Mouse (Mus musculus): Measurements from ENCODE around the gene Sh3glb1. TPM values are rescaled to one million over a fixed set of nuclear protein-coding genes. Genes with fewer than 3 reads are reported as not detected.
A peak's percentile ranks its signal among the peaks of the same experiment; 100 is the strongest.
"Not testable (repeated sequence)": the region's sequence is repeated elsewhere in the genome, so short reads cannot be mapped to it uniquely, and the experiment has no call there.

The Sh3glb1 gene
- polyA plus RNA-seq, 1 experiment from 2014 or later = 98.1 TPM

- Histone ChIP-seq H3K9me3 (no peaks in the 10 kb centered on the region), H3K27ac (no peak overlapping the region), H3K4me2 (replicated peaks) (no peak overlapping the region), H3K27me3 (no peaks in the 10 kb centered on the region), H3K4me1 (replicated peaks) (peaks cover 12% of the 10 kb centered on the region), H3K36me3 (no peaks in the 10 kb centered on the region), H3K4me3 (replicated peaks) (no peak overlapping the region), H3K9ac (replicated peaks) (no peak overlapping the region)
- ATAC-seq = no peak
- 55% methylated on average over 4 of the region's 4 CpGs for WGBS
Measured at GRCm38 (mm10) chr3:144723455-144723854, 3.3 kb upstream of the Sh3glb1 start.

DNA sequence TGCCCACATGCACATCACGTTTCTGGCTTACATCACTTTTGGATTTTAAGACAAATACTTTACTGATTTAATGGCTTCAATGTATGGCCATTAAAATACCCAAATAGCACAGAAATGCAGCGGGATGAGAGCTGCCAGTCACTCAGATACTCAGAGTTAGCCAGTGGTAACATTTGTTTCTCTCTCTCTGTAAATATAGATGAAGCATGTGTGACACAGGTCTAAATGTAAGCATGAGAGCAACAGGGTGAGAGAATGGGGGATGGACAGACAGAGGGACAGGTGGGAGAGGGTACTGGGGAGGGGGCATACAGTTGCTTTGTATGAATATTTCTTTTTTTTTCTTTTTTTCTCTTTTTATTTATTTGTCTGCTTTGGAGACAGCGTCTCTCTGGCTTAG is 2.4 kb upstream of the Sh3glb1 start:
- not testable (repeated sequence) for H3K36me3 ChIP-seq; H3K27me3 ChIP-seq; H3K27ac ChIP-seq; H3K9me3 ChIP-seq; H3K4me2 ChIP-seq (replicated peaks); ATAC-seq; H3K4me3 ChIP-seq (replicated peaks); H3K9ac ChIP-seq (replicated peaks)
- peaks cover 20% of the 10 kb centered on the region for H3K4me1 ChIP-seq (replicated peaks)
- WGBS = 96% methylated on average over 3 of the region's 3 CpGs

DNA sequence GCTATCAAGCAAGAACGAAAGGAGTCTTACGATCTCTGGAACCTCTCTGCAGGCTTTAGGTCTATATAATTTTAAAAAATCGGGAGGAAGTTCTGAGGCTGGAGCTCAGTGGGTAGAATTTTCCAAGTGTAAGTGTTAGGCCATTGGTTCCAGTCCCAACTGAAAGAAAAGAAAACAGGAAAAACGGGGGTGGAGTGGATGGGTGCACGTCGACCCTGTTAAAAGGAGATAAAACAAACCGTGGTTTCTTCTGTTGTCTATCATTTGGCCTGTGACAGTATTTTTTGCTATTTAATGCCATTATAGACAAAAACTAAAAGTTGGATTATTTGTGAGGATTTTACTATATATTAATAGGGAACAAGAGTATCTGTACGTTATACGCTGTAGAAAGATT is 1.7 kb upstream of the Sh3glb1 start:
- Histone ChIP-seq H3K9me3 (no peaks in the 10 kb centered on the region), H3K36me3 (no peaks in the 10 kb centered on the region), H3K27ac (no peak overlapping the region), H3K4me2 (replicated peaks) (no peak overlapping the region), H3K4me3 (replicated peaks) (no peak overlapping the region), H3K4me1 (replicated peaks) (peaks cover 24% of the 10 kb centered on the region), H3K27me3 (no peaks in the 10 kb centered on the region), H3K9ac (replicated peaks) (no peak overlapping the region)
- ATAC-seq = no peak
- 90% methylated on average over 9 of the region's 9 CpGs for WGBS

DNA sequence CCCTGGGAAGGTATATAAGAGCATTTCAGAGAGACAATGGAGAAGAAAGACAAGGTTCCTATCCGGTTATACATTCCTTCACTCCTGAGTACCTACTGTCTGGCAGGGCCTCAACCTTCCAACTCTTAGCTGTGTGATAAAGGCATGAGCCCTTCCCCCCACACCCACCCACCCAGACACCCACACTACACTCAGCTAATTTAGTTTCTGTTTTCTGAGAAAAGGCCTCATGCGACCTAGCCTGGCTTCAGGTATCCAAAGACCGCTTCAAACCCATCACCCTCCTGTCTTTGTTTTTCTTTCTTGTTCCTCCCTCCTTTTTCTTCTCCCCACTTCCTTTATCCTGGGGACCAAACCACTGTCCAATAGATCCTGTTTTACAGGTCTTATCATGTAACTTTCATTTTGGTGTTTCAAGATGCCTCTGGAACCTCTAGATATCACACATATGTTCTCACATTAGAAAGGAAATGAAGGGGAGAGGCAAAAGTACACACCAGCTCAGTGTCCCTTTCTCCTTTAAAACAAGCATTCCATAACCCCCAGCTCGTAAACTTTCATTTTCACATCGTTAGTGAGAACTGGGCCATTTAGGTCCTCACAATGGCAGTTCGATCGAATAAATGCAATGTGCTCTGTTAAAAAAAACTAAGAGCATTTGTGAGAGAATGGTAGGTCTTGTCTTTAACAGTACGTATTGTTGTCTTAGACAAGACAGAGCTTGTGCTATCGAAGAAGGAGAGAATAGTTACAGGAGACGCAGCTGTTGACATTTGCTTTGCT is 1.1 kb upstream of the Sh3glb1 start:
- peak overlapping the region; percentile 74 for H3K27ac ChIP-seq
- no peak; the same call in 1 of the 2 replicates for ATAC-seq
- 0 out of 2 replicates have a peak overlapping the region, but pooled peaks have one; percentile 53 for H3K9ac ChIP-seq (replicated peaks)

GRCm38 (mm10) chr3:144719088-144719900 is 841 bp downstream of the Sh3glb1 start:
- Histone ChIP-seq H3K36me3 (no peaks in the 10 kb centered on the region), H3K9ac (replicated peaks) (peak overlapping the region; percentile 93), H3K4me2 (replicated peaks) (peak overlapping the region; percentile 78), H3K27me3 (no peaks in the 10 kb centered on the region), H3K9me3 (no peaks in the 10 kb centered on the region), H3K27ac (peak overlapping the region; percentile 99), H3K4me1 (replicated peaks) (peaks cover 39% of the 10 kb centered on the region), H3K4me3 (replicated peaks) (peak overlapping the region; percentile 80)
- WGBS = 1% methylated on average over 43 of the region's 56 CpGs
- peak; percentile 73; the same call in 1 of the 2 replicates for ATAC-seq

More for the DNA sequence above, 1.1 kb upstream of the Sh3glb1 start:
- no peaks in the 10 kb centered on the region for H3K27me3 ChIP-seq
- H3K4me1 ChIP-seq (replicated peaks) = peaks cover 29% of the 10 kb centered on the region
- H3K9me3 ChIP-seq = no peaks in the 10 kb centered on the region
- no peaks in the 10 kb centered on the region for H3K36me3 ChIP-seq
- WGBS = 88% methylated on average over 10 of the region's 10 CpGs
- peak overlapping the region; percentile 80 for H3K4me3 ChIP-seq (replicated peaks)
- H3K4me2 ChIP-seq (replicated peaks) = peak overlapping the region; percentile 78

DNA sequence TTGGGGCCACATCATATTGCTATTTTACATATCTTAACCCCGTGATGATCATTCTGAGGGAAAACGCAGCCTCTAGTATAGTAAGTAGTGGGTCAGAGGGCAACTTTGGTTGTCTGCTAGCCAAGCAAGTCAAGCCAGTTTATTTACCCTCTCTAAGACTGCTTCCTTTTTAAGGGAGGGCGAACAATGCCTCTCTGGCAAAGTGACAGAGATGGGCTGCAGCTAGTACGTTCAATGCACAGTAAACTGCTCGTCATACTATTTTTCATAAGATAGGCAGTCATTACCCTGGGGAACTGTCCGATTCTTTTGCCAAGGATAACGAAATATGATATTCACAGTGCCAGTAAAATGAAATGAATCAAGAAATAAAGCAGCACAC is 1.4 kb downstream of the Sh3glb1 start:
- H3K36me3 ChIP-seq = no peaks in the 10 kb centered on the region
- peak overlapping the region; percentile 80 for H3K4me3 ChIP-seq (replicated peaks)
- WGBS = 24% methylated on average over 7 of the region's 7 CpGs
- peaks cover 39% of the 10 kb centered on the region for H3K4me1 ChIP-seq (replicated peaks)
- no peak overlapping the region for H3K27ac ChIP-seq
- no peaks in the 10 kb centered on the region for H3K27me3 ChIP-seq
- no peak for ATAC-seq
- peak overlapping the region; percentile 78 for H3K4me2 ChIP-seq (replicated peaks)
- no peaks in the 10 kb centered on the region for H3K9me3 ChIP-seq
- H3K9ac ChIP-seq (replicated peaks) = peak overlapping the region; percentile 93

- Histone ChIP-seq H3K4me2 (replicated peaks) (peak overlapping the region; percentile 36), H3K36me3 (no peaks in the 10 kb centered on the region), H3K4me1 (replicated peaks) (peaks cover 39% of the 10 kb centered on the region), H3K9ac (replicated peaks) (no peak overlapping the region), H3K9me3 (no peaks in the 10 kb centered on the region), H3K27me3 (no peaks in the 10 kb centered on the region), H3K4me3 (replicated peaks) (peak overlapping the region; percentile 13), H3K27ac (no peak overlapping the region)
- whole genome bisulfite sequencing = 82% methylated on average over 6 of the region's 6 CpGs
- no peak for ATAC-seq
Measured at GRCm38 (mm10) chr3:144717835-144718234, 2.3 kb downstream of the Sh3glb1 start.

DNA sequence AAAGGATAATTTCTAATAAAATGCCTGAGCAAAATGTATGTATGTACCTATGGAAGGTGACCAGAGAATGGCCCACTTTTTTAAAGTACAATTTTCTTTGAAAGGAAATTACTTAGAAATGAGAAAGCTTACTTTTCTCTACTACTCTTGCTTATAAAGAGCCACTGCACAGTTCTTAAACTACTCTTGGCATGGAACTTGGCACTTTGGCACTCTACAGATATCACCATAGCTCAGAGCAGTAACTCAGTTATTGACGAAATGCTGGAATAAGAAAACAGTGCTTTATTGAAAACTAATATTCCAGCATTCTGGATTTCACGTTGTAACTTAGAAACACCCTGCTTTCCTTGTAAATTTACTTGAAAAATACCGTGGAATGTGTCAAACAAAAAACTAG is 3.0 kb downstream of the Sh3glb1 start:
- no peak for ATAC-seq
- peaks cover 39% of the 10 kb centered on the region for H3K4me1 ChIP-seq (replicated peaks)
- no peak overlapping the region for H3K4me3 ChIP-seq (replicated peaks)
- H3K36me3 ChIP-seq = peaks cover 5% of the 10 kb centered on the region
- no peaks in the 10 kb centered on the region for H3K27me3 ChIP-seq
- no peak overlapping the region for H3K9ac ChIP-seq (replicated peaks)
- H3K4me2 ChIP-seq (replicated peaks) = no peak overlapping the region
- H3K9me3 ChIP-seq = no peaks in the 10 kb centered on the region
- 89% methylated on average over 3 of the region's 3 CpGs for WGBS
- H3K27ac ChIP-seq = no peak overlapping the region

DNA sequence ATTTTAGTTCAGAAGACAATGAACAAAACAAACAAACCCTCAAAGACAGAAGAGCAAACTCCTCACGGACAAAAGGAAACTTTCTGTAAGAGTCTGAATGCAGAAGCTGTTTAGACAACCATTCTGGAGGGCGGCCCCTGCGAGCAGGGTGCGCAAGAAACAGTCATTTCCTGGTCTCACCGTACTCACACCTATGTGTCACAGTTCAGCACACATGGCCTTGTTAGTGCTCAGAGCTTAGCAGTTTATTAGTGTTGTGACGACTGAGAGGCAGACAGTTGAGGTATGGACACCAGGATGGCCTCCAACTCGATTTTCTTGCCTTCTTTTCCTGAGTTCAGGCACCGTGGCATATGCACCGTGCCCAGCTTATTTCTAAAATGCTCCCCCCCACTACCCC is 4.2 kb downstream of the Sh3glb1 start:
- 70% methylated on average over 9 of the region's 9 CpGs for WGBS
- H3K4me1 ChIP-seq (replicated peaks) = peaks cover 37% of the 10 kb centered on the region
- H3K36me3 ChIP-seq = peaks cover 16% of the 10 kb centered on the region

GRCm38 (mm10) chr3:144715033-144715432 is 5.1 kb downstream of the Sh3glb1 start:
- Histone ChIP-seq H3K4me3 (replicated peaks) (no peak overlapping the region), H3K27me3 (no peaks in the 10 kb centered on the region), H3K36me3 (peaks cover 19% of the 10 kb centered on the region), H3K9me3 (no peaks in the 10 kb centered on the region), H3K4me1 (replicated peaks) (peaks cover 33% of the 10 kb centered on the region), H3K4me2 (replicated peaks) (no peak overlapping the region), H3K9ac (replicated peaks) (no peak overlapping the region), H3K27ac (no peak overlapping the region)
- ATAC-seq = no peak
- WGBS = 78% methylated on average over 7 of the region's 7 CpGs

More for the DNA sequence above, 4.2 kb downstream of the Sh3glb1 start:
- no peaks in the 10 kb centered on the region for H3K27me3 ChIP-seq
- ATAC-seq = no peak
- H3K27ac ChIP-seq = no peak overlapping the region
- H3K9me3 ChIP-seq = no peaks in the 10 kb centered on the region
- H3K4me2 ChIP-seq (replicated peaks) = no peak overlapping the region
- no peak overlapping the region for H3K9ac ChIP-seq (replicated peaks)
- H3K4me3 ChIP-seq (replicated peaks) = no peak overlapping the region

DNA sequence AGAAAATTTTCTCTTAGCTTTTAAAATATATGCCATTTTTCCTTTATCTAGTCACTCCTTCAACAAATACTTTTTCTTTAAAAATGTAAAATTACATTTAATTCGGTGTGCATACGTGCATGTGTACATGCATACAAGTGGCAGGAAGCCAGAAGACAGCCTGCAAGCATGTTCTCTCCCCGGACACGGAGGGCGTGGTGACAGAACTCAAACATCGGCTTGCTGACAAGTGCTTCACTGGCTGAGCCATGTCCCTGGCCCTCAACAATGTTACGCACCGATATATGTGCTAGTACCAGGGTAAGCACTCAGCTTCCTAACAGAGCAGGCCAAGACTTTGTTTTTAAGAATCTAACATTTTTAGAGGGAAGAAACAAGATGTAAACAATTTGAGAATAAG is 5.5 kb downstream of the Sh3glb1 start:
- 86% methylated on average over 8 of the region's 8 CpGs for WGBS
- no peak overlapping the region for H3K27ac ChIP-seq
- no peak overlapping the region for H3K9ac ChIP-seq (replicated peaks)
- H3K4me3 ChIP-seq (replicated peaks) = no peak overlapping the region
- H3K4me2 ChIP-seq (replicated peaks) = no peak overlapping the region
- H3K4me1 ChIP-seq (replicated peaks) = peaks cover 33% of the 10 kb centered on the region
- ATAC-seq = no peak
- peaks cover 19% of the 10 kb centered on the region for H3K36me3 ChIP-seq
- no peaks in the 10 kb centered on the region for H3K9me3 ChIP-seq
- no peaks in the 10 kb centered on the region for H3K27me3 ChIP-seq

- Histone ChIP-seq H3K4me1 (replicated peaks) (peaks cover 33% of the 10 kb centered on the region), H3K9me3 (no peaks in the 10 kb centered on the region), H3K4me3 (replicated peaks) (no peak overlapping the region), H3K4me2 (replicated peaks) (no peak overlapping the region), H3K27me3 (no peaks in the 10 kb centered on the region), H3K9ac (replicated peaks) (no peak overlapping the region), H3K36me3 (peaks cover 19% of the 10 kb centered on the region), H3K27ac (no peak overlapping the region)
- WGBS = 45% methylated on average over 7 of the region's 7 CpGs
- ATAC-seq = no peak
Measured at GRCm38 (mm10) chr3:144714126-144714525, 6.0 kb downstream of the Sh3glb1 start.

All from midbrain, embryonic 13.5 days (tissue).